Mouse (Mus musculus) heart, embryonic 11.5 days (tissue): ENCODE measurements around the gene Sertad2. TPM values are rescaled to one million over a fixed set of nuclear protein-coding genes. Genes with fewer than 3 reads are reported as not detected.

ENCODE experiments used
- ATAC-seq: fragments of 200-750 bp; cut with Nextera tagmentation; replicated peaks from 2 replicates; pipeline ENCODE4 v1.8.0; 2017; ENCODE audit warnings: moderate library complexity; ENCODE audit not compliant: insufficient number of reproducible peaks, low FRiP score, low TSS enrichment
- H3K27ac ChIP-seq: fragments of 300-500 bp; sonication (generic); 2 replicates; pipeline ENCODE4 v1.5.1; 2014; ENCODE audit warnings: mild to moderate bottlenecking, low read depth, low read length
- H3K27me3 ChIP-seq: fragments of 300-500 bp; sonication (generic); 2 replicates; pipeline ENCODE4 v1.6.1; 2014; ENCODE audit warnings: mild to moderate bottlenecking, low read length, mixed read lengths; ENCODE audit not compliant: control insufficient read depth, insufficient read depth
- H3K36me3 ChIP-seq: fragments of 300-500 bp; sonication (generic); 2 replicates; pipeline ENCODE4 v1.6.1; 2014; ENCODE audit warnings: mild to moderate bottlenecking, low read length, moderate library complexity, mixed read lengths; ENCODE audit not compliant: control insufficient read depth, insufficient read depth
- H3K4me1 ChIP-seq: fragments of 300-500 bp; sonication (generic); 2 replicates; pipeline ENCODE4 v1.6.1; 2014; ENCODE audit warnings: low read length; ENCODE audit not compliant: control insufficient read depth, insufficient read depth
- H3K4me2 ChIP-seq: fragments of 300-500 bp; sonication (generic); 2 replicates; pipeline ENCODE4 v1.6.1; 2014; ENCODE audit warnings: mild to moderate bottlenecking, moderate library complexity
- H3K4me3 ChIP-seq: fragments of 300-500 bp; sonication (generic); 2 replicates; pipeline ENCODE4 v1.5.1; 2014; ENCODE audit warnings: low read depth, low read length
- H3K9ac ChIP-seq: fragments of 300-500 bp; sonication (generic); 2 replicates; pipeline ENCODE4 v1.6.1; 2014; ENCODE audit warnings: mild to moderate bottlenecking, low read depth, low read length, moderate library complexity
- H3K9me3 ChIP-seq: fragments of 300-500 bp; sonication (generic); replicated peaks from 2 replicates; pipeline ENCODE4 v1.6.1; 2016; ENCODE audit warnings: low read length; ENCODE audit not compliant: control insufficient read depth
- WGBS: fragments of 180-500 bp; shearing (Covaris S2); extraction: QIAGEN DNeasy Blood & Tissue Kit; methylation state at CpG from one replicate; pipeline ENCODE4 v1.1.7; 2014; ENCODE audit not compliant: insufficient replicate concordance; 5-methylcytosine and 5-hydroxymethylcytosine counted together
- polyA plus RNA-seq: library from polyadenylated mRNA; unstranded; fragments of >200 nt; fragmentation: Nextera tagmentation; extraction: Ambion mirVana; gene quantifications from 2 replicates; pipeline ENCODE4 v1.2.1, GENCODE M21; 2014

Gene Sertad2
- polyA plus RNA-seq, 1 experiment from 2014 or later = 29.9 TPM

GRCm38 (mm10) chr11:20680781-20681180, 137.7 kb downstream of the Sertad2 start:
- WGBS = 81% methylated on average over 5 of the region's 5 CpGs
- H3K27me3 ChIP-seq = no peaks in the 10 kb centered on the region
- H3K9me3 ChIP-seq = no peaks in the 10 kb centered on the region
- H3K4me2 ChIP-seq = no peak overlapping the region
- no peak overlapping the region for H3K4me3 ChIP-seq
- H3K27ac ChIP-seq = no peak overlapping the region
- H3K36me3 ChIP-seq = 0 out of 2 replicates have a peak, but pooled peaks cover 3% of the 10 kb centered on the region
- ATAC-seq = no peak
- H3K9ac ChIP-seq = no peak overlapping the region
- H3K4me1 ChIP-seq = no peaks in the 10 kb centered on the region

DNA sequence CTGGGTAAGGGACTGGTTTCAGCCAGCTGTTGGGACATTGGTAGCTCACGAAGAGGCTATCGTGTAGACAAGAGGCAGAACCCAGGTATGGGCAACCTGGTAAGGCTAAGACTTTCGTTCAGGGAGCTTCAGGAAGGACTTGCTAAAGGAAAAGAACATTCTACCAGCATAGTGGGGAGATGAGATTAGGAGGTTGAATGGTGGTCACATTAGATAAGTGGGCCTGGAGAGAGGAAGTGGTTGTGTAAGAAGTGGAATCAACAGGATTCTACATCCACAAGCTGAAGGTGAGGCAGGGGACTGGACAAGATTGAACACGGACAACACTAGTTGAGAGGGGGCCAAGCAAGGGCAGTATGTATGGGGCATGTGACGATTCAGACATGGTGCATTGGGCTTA, 138.6 kb downstream of the Sertad2 start:
- H3K27me3 ChIP-seq = no peaks in the 10 kb centered on the region
- H3K4me2 ChIP-seq = no peak overlapping the region
- H3K9ac ChIP-seq = no peak overlapping the region
- H3K36me3 ChIP-seq = 0 out of 2 replicates have a peak, but pooled peaks cover 5% of the 10 kb centered on the region
- no peak overlapping the region for H3K4me3 ChIP-seq
- H3K4me1 ChIP-seq = no peaks in the 10 kb centered on the region
- 77% methylated on average over 5 of the region's 5 CpGs for WGBS
- no peaks in the 10 kb centered on the region for H3K9me3 ChIP-seq
- no peak for ATAC-seq
- H3K27ac ChIP-seq = no peak overlapping the region

- ATAC-seq = no peak; the same call in 1 of the 2 replicates
Measured at GRCm38 (mm10) chr11:20691000-20691399, 147.9 kb downstream of the Sertad2 start.

More at GRCm38 (mm10) chr11:20691000-20691399, 147.9 kb downstream of the Sertad2 start:
- 3% methylated on average over 4 of the region's 4 CpGs for WGBS
- Histone ChIP-seq H3K9me3 (no peaks in the 10 kb centered on the region), H3K4me2 (no peak overlapping the region), H3K27me3 (no peaks in the 10 kb centered on the region), H3K27ac (no peak overlapping the region), H3K4me1 (no peaks in the 10 kb centered on the region), H3K4me3 (no peak overlapping the region), H3K9ac (no peak overlapping the region), H3K36me3 (peaks cover 4% of the 10 kb centered on the region; the same call in 1 of the 2 replicates)

Other genes starting within 250 kb of the Sertad2 start
- gene Slc1a4, start 210.5 kb upstream of the Sertad2 start, polyA plus RNA-seq = 7.9 and 10.6 TPM in 2 replicates
- gene Aftph, start 198.3 kb downstream of the Sertad2 start, polyA plus RNA-seq = 12.1 and 15.7 TPM in 2 replicates